Mouse (Mus musculus) left cerebral cortex, adult 11 months (tissue): ENCODE measurements at regions not wholly inside any gene's neighbourhood (a gene's known extent, or its start where the extent isn't known, plus 50 kb on each side); places are given as distances from the start of the nearest gene placed in this dataset.
A peak's percentile ranks its signal among the peaks of the same experiment; 100 is the strongest.
"Not testable (repeated sequence)": the region's sequence is repeated elsewhere in the genome, so short reads cannot be mapped to it uniquely, and the experiment has no call there.

Experiments
- DNase-seq: peaks from one replicate; pipeline ENCODE4 v3.0.0; 2022; ENCODE audit warnings: low spot score

DNA sequence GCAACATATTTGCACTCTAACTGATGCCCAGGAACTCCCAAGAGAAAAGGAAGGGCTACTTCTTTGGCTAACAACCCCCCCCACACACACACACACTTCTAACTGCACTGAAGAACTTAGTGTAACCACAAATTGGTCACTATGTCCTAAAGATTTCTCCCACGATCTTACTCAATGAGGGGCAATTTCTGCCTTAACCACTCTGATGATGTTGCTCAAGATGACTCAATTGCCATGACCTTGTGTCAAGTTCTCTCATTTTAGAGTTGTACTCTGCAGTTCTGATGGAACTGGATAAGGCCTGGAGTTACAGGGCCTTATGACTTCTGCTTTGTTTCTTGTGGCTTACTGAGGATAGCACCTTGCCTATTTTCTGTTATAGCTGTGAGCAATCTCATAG is 81.7 kb downstream of the Sem1 start:
- no peak for DNase-seq

GRCm38 (mm10) chr6:6496336-6496735 is 82.1 kb downstream of the Sem1 start:
- DNase-seq, result no peak

DNA sequence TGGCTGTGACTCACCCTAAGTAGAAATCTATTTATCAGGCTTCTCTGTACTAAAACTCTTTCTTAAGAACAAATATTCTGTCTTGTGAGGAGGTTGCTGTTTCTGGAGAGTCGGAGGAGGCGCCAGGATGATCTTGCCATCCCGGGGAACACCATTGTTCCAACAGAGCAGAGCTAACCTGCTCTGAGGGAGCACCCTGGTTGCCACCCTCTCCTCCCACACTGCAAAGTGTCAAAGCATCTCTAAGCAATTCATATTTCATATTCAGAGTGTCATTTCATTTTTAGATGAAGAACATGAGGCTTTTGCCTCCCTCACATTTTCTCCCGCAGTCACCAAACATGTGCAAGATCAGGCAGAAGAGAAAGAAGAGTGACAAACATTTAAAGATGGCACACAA is 90.3 kb downstream of the Sem1 start:
- DNase-seq, result peak; percentile 64

DNA sequence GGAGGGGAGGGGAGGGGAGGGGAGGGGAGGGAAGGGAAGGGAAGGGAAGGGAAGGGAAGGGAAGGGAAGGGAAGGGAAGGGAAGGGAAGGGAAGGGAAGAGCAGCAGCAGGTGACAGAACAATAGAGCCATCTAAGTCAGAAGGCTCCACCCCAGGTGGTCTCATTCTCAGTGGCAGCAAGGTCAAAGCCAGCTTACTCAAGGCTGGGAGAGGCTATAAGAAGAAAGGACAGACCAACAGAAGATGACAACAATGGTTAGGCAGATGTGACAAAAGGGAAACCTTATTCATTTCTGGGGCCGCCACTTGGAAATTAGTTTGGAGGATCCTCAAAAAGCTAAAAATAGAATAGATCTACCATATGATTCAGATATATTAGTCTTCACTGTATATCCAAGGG is 96.9 kb downstream of the Sem1 start:
- DNase-seq, result not testable (repeated sequence)

DNA sequence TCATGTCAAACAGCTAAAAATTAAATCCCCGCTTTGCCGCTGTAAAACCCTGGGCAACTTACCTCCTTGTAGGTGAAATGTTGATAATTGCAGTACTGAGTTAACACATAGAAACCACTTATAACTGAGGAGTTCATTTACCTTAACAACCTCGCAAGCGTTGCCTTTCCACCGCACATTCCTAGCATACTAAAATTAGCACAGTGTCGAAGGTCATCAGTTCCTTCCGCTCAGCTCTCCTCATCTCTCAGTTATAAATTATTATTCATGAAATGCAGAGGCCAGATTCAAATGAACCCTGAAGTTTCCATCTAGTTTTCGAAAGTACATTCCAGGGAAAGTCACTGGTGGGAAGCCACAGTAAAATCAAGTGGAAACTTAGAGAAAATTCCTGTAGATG is 108.1 kb downstream of the Sem1 start:
- DNase-seq, result no peak

DNA sequence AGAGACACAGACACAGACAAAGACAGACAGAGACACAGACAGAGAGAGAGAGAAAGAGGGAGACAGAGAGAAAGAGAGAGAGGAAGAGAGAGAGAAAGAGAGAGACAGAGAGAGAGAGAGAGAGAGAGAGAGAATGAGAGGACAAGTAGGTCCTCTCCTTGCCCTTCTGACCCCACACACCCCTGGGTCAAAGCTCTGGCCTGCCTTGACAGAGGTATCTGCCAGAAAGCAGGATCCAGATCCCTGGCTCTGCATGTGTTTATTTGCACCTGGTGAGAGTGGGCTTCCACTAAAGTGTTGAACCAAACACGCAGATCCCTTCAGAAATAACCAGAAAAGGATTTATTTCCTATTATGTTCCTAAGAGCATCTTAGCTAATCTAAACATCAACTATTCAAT is 110.9 kb downstream of the Sem1 start:
- no peak for DNase-seq

DNA sequence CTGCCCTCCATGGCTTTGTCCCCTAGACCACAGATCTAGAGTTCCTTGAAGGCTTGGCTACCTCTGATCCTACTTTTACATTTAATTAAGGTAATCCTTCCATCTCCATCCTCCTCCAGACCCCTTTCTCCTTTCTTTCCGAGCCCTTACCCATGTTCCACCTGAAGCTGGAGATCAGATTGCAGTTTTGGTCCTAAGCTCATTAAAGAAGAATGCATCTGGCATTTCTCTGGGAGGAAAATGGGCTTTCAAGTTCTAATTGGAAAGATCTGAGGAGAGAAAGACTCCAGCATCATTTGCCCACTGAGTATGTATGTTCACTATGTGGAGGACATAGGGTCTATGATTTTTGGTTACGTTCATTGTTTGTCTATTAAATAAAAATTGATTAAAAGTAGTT is 112.2 kb downstream of the Sem1 start:
- DNase-seq, result no peak

- DNase-seq, result no peak
Observed at GRCm38 (mm10) chr6:6463807-6464470, 114.5 kb downstream of the Sem1 start.

DNA sequence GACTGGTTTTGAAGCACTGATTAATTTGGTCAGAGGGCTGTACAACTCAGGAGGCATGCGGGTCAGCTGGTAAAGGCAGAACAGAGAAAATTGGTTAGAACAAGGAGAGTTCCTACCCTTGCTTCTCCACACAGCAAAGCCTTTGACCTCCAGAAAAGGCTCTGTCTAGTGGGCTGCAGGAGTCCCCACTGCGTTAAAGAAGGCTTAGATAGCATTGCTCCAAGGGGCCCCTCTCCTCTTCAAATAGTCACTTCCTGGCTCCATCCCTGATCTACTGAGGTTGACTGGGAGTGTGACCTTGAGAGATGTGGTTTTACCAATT is 118.6 kb downstream of the Sem1 start:
- no peak for DNase-seq

DNA sequence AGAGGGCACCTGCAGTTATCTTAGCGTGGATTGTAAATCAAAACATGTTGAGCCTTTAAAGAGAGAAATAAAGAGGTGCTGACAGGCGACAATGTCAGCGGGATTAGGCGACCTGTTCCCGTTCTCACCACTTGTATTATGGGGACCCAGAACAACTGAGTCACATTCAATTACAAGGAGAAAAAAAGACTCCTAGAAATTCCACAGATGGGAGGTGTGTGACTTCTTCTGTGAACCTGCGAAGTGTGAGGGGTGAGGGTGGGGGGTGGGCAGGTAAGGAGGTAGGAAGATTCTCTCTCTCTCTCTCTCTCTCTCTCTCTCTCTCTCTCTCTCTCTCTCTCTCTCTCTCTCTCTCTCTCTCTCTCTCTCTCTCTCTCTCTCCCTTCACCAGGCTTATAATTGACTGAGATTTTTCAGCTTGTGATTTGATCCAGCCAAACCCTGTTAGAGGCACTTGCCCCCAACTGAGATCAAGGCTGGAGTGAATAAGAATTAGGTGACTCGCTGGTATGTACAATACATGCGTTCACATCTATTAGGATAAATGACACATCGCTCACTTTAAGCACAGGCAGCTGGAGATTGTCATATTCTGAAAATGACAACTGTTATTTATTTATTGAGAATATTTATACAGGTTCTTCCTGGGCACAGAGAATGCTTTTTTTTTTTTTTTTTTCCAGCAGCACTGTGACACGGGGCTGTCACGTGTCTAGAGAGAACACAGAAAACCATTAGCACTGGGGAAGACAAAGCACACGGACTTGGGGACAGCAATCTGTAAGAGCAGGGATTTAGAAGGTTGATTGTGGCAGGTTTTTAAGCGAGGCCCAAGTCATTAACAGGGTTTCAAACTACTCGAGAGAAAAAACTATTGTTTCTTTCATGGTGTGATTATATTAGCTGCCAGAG is 119.2 kb downstream of the Sem1 start:
- no peak for DNase-seq

GRCm38 (mm10) chr6:6457726-6458125 is 120.7 kb downstream of the Sem1 start:
- no peak for DNase-seq

DNA sequence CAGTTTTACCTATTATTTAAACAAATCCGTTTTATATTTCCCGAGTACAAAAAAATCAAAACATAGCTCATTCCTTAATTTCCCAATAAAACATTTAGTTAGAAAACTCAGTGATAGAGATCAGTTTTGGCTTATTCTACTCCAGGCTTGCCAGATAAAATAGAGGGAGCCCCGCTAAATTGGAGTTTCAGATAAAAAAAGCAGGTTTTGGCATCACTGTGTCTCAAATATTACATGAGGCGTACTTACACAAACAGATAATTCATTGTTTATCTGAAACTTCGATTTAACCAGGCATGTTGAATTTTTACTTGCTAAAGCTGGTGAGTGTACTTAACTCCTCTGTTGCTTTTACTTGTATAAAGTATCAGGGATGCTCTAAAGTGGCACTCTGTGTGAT is 121.5 kb downstream of the Sem1 start:
- no peak for DNase-seq

- no peak for DNase-seq
Observed at GRCm38 (mm10) chr6:6455566-6455965, 122.9 kb downstream of the Sem1 start.

- no peak for DNase-seq
Observed at GRCm38 (mm10) chr6:6454396-6454795, 124.1 kb downstream of the Sem1 start.

DNA sequence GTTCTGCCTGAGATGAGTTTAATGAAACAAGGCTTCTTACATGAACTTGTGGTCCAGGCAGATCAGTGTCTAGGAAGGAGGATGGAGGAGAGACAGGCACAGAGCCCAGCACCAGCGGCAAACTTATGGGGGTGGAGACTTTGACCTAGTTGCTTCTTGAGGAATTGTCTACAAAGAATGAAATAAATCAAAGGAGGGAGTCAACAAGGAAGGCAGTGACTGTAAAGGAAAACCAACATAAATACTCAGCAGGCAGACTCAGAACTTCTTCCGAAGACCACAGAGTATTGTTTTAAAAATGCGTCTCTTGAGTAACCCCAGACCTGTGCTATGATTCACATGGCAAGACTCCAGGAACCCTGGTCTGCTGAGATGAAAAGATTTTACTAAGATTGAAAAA is 143.6 kb downstream of the Sem1 start:
- DNase-seq, result no peak

DNA sequence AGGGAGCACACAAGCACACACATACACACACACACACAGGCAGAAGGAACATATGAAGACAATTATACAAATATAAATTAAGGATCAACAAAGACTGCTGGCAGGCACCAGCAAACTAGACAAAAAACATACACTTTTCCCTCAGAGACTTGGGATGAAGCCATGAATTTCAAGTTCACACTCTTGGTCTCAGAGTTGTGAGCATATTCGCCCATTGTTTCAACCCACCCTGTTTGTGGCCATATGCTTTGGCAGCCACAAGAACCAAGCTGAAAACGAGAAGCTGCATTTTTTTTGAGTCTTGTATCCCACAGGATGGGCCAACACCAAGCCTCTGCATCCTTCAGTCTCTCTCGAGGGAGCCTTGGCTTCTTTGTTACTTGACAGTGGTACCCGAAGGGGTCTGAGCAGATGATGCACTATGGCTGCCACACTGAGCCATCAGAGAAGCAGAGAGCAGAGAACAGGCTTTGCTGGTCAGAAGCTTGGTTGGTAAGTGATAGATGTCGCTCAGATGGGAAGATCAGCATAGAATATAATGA is 144.1 kb downstream of the Sem1 start:
- DNase-seq, result no peak

DNA sequence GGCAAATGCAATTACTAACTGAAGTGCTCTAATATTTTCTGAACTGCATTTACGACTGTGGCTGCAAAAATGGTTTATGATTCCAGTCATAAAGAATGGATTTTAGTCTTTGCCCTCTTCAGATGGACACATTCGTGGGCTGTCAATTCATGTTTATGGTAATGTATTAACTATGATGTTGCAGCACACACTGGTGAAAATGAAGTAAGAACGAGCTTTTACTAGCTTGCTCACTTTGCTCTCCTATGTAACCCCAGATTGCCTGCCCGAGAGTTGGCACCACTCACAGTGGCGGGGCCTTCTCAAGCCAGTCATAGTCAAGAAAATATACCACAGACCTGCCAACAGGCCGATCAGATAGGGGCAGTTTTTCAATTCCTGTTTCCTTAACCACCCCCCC is 145.3 kb downstream of the Sem1 start:
- no peak for DNase-seq

GRCm38 (mm10) chr6:6414654-6415610 is 163.5 kb downstream of the Sem1 start:
- DNase-seq, result peak; percentile 7

DNA sequence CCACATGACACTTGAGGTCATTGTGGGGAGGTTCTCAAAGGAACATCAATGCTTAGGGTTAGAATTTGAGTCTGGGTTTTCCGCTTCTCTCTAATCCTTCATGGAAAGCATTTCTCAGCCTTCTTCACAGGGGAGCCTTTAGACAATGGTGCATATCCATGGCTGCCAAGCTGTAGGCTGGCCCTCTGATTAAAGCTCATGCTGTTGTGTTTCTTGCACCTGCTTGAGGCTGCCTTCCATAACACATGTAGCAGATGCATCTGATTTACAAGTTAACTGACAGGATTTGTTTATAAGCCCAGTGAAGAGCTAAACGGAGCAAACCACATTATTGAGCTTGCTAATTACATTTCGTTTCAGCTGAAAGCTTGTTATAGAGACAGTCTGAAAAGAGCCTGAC is 180.5 kb downstream of the Sem1 start:
- no peak for DNase-seq

- DNase-seq, result no peak
Observed at GRCm38 (mm10) chr6:6389454-6390445, 172.8 kb upstream of the Slc25a13 start.

- DNase-seq, result no peak
Observed at GRCm38 (mm10) chr6:6388835-6389440, 172.0 kb upstream of the Slc25a13 start.
